Mouse (Mus musculus) layer of hippocampus, postnatal 14 days (tissue): Measurements from ENCODE around the gene Mbtd1. TPM values are rescaled to one million over a fixed set of nuclear protein-coding genes. Genes with fewer than 3 reads are reported as not detected.
A peak's percentile ranks its signal among the peaks of the same experiment; 100 is the strongest.
"Not testable (repeated sequence)": the region's sequence is repeated elsewhere in the genome, so short reads cannot be mapped to it uniquely, and the experiment has no call there.

Source experiments
- DNase-seq, 2 experiments: peaks; one replicate each; pipeline ENCODE4 v3.0.0; 2021 to 2022; ENCODE audit warnings: low spot score in 2 of 2, mixed read lengths in 1 of 2
- long read RNA-seq, 2 experiments: library from polyadenylated mRNA; stranded (forward); transcript quantifications; one replicate each; pipeline ENCODE4 v2.0.0; 2021
- total RNA-seq, 2 experiments: library from RNA; stranded (reverse); gene quantifications; 2 replicates each; pipeline ENCODE4 v1.2.3; 2021

The Mbtd1 gene
- 10 to 100 TPM; 34.8 to 36.8 TPM for total RNA-seq
- long read RNA-seq, experiment 1, partial matches to known transcripts, result 0 of 2 reads
- long read RNA-seq, experiment 1, other reads (novel, unspliced or antisense), result 2 of 2 reads
- long read RNA-seq, experiment 2, partial matches to known transcripts, result 0 of 5 reads
- long read RNA-seq, experiment 2, other reads (novel, unspliced or antisense), result 5 of 5 reads

GRCm38 (mm10) chr11:93885572-93886410 lies at the start of gene Mbtd1, which contains the start of gene Utp18:
Mbtd1 (plus strand) TSS chr11:93885852.
Utp18 (minus strand) TSS chr11:93885766.
- DNase-seq, result peak; percentile 99

GRCm38 (mm10) chr11:93847342-93847741 lies 38.3 kb upstream of the Mbtd1 start:
- DNase-seq, result no peak

DNA sequence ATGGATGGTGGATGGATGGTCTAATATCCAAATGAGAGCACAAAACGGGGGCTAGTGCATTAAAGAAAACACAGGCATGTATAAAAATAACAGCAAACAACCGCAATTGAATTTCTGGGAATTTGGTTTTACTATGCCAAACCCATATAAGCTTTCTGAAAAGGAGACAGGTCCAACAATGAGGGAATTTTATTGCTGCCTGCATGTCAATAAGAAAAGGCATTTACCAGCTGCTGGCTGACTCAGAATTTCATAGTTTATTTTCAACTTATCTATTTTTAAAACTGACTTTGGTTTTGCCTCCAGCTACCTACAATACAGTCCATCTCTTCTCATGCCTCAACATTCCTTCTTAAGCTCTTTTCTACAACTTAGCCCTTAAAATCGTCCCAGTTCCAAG lies 33.1 kb upstream of the Mbtd1 start:
- DNase-seq, result no peak

- peak; percentile 82 to 91 for DNase-seq
These were observed 29.2 kb upstream of the Mbtd1 start for GRCm38 (mm10) chr11:93856284-93856955.

- no peak for DNase-seq
These were observed 25.0 kb upstream of the Mbtd1 start for GRCm38 (mm10) chr11:93860540-93861172.

DNA sequence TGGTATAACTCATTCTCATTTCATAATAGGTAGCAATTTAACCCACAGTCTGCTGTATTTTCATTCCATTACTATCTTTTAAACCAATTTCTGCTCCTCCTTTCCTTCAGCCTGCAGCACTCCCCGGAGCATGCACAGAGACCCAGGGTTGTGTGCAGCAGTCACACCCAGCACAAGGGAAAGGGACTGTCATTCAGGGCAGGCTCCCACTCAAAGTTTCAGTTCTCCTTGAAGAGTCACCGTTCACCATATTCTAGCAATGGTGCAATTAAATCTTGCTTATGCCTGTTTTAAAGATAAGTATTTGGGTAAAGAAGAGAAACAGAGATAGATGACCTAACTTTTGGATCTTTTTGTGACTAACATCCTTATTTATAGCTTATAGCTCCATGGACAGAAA lies 24.5 kb upstream of the Mbtd1 start:
- no peak for DNase-seq

DNA sequence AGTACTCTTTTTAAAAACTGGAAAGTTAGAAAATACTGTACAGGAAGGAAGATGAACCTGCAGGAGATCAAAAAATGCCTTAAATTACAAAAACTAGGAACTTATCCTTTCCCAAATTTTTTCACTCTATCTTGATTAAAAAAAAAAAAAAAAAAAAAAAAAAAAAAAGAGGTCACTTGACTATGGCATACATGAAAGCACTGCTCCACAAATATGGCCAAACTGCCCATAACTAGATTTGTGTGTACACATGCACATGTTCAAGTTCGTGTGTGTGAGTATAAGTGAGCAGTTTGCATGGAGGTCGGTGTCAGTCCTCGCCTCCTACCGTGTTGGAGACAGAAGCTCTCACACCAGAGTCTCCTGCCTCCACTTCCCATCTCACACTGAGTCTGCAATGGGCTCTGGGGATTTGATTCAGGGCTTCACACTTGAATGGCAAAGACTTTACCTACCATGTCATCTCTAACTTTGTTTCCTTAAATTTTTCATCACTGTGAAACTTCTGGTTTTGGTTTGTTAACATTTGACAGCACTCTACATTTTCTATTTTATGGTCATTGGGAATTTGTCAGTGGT lies 23.5 kb upstream of the Mbtd1 start:
- DNase-seq, result no peak

DNA sequence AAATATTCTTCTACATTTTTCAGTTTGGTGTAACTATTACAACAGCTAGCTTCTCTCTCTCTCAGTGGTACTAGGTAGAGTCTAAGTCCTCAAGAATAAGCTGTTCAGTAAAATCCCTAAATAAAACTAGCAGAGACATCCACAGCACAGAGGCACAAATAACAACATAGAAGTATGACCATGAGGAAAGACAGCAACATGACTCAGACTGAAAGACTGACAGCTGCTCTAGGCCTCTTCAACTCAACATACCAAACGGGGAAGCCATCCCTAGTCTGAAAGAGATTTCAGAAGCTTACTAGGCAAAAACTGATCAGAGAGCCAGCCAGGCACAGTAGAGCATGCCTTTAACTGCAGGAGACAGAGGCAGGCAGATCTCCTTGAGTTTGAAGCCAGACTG lies 23.0 kb upstream of the Mbtd1 start:
- no peak for DNase-seq

DNA sequence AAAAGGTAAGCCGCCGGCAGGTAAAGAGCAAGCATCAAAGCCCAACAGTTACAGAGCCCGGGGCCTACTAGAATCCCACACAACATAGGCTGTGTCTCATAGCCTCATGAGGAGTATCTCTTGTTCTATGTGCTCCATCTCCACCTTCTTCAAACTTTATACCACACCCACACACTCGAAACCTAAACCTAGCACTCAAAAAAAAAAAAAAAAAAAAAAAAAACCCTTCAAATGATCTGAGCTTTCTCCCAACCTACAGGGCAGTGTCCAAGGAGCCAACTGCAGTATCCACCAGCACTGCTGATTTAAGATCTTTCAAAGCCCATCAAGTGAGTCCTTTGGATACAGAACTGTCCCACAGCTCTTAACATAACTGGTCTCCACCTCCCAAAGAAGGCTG lies 1.6 kb upstream of the Mbtd1 start:
- DNase-seq, result no peak

DNA sequence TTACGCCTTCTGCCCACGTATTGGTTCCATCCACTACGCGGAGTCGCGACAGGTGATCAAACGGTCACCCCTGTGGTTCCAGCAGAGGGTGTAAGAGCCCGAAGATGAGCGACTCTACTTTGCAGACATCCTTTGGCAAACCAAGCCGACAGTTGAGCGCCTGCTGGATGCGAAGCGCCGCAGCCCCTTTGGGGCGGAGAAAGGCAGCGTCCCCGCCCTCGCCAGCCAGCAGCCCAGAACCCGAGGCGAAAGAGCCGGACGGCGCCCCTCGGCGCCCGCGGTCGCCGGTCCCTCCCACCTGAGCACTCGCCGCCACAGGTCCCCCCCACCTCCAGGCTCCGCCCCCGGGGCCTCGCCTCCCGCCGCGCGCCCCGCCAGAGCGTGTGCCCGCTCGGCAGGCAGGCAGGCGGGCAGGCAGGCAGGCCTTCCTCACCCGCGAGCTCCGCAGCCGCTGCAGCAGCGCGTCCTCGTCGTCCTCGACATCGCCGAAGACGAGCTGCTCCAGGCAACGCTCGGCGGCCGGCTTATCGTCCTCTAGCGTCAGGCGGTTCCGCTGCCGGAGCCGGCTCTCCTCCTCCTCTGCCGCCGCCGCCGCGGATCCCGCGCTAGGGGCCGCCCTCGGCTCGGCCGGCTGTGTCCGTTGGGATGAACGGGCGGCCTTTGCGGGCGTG lies 616 bp upstream of the Mbtd1 start:
- DNase-seq, result peak; percentile 27 to 37

DNA sequence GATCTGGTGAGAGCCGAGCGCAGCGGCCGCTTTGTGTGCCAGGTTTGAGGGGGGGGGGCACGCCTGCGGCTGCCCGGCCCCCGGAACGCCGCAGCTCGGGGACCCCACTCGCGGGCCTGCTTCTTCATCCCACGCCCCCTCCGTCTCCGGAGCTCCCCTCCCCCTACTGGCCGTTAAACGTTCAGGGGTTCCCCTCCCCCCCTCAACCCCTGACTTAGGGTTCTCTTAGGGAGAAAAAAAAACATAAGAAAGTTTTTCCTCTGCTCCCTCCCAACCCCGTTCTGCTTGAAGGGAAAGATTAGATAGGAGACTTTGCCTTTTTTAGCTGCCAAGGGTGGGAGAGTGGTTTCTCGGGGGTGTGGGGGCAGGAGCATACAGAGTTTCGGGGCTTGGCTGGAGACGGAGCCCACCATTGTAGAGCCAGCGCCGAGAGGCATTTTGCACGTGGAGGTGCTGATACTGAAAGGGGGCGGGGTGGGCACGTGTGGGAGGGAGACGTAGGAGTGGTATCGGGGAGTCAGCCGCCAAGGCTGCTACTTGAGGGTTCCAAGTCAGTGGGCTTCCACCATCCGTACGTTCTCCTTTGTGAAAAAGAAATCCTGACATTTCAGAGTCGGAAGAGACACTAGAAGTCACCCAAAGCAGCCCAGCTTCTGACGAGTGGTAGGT lies 893 bp downstream of the Mbtd1 start:
- DNase-seq, result peak; percentile 5 to 23

DNA sequence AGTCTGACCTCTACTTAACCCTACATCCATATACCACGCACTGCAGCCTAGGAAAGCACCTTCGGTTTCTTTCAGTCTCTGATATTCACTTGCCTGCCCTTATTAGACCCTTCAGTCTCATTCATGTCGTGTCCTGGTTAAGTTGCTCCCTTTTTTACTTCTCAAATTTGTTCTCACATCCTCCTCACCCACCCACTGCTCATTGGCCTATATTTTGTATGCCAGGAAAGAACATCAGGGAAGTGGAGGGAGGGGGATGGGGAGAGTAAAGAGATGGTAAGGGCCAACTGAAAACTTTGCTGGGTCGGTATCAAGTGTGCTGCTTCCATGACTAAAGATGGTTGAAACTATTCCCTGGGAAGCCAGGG lies 1.4 kb downstream of the Mbtd1 start:
- DNase-seq, result peak in 1 of 2 experiments; percentile 18

- no peak for DNase-seq
These were observed 12.1 kb downstream of the Mbtd1 start for GRCm38 (mm10) chr11:93897732-93898131.

- no peak for DNase-seq
These were observed 21.2 kb downstream of the Mbtd1 start for GRCm38 (mm10) chr11:93906834-93907233.

- DNase-seq, result no peak
These were observed 22.2 kb downstream of the Mbtd1 start for GRCm38 (mm10) chr11:93907839-93908238.

DNA sequence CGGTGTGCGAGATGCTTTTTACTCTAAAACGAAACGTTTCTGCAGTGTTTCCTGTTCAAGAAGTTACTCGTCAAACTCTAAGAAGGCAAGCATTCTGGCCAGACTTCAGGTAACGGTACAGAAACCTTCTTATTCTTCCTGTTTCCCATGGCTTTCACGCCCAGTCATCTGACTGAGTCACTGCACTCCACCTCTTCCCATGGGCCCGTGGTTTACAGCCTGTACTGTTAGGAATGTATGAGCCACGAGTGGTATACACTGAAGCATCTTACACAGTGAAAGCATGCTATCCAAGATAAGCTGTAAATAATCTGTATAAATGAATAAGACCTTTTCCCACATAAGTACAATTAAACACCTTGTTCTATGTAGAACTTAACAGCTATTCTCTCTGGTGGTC lies 23.2 kb downstream of the Mbtd1 start:
- no peak for DNase-seq

- DNase-seq, result no peak
These were observed 26.0 kb downstream of the Mbtd1 start for GRCm38 (mm10) chr11:93911603-93912002.

GRCm38 (mm10) chr11:93915019-93915418 lies 29.4 kb downstream of the Mbtd1 start:
- DNase-seq, result not testable (repeated sequence)

DNA sequence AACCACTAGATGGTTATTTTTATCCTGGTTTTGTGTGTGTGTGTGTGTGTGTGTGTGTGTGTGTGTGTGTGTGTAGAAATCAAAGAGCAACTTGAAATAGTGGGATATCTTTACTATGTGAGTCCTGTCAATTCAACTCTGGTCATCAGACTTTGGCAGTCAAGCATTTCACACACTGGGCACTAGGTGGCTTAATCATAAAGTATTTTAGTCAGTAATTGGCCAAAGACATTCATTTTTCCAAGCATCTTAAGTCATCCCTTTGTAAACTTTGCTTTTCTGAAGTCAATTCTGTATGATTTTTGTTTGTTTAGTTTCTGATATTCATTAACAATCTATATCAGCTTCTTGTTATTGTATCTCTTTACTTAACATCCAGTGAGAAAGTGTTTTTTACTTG lies 43.5 kb downstream of the Mbtd1 start:
- no peak for DNase-seq

DNA sequence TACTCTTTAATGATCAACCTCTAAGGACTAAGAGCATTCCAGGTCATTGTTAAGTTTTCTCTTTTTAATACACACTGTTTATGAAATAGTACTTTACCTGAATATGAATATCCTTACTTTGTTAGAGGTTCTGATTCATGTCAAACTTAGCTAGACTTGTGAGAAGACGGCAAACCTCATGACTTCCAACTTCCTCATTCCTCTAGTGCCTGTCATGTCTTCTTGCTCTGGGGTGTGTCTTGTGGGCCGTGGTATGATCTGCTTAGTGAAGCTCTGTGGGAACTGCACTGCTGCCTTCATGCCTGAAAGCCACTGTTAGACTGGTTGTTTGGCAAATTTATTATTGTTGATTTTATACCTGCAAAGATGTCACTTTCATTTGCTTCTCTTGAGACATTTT lies 55.3 kb downstream of the Mbtd1 start:
- DNase-seq, result no peak
